Mouse (Mus musculus) heart, embryonic 13.5 days (tissue): ENCODE results near the gene Cd5l. TPM values are rescaled to one million over a fixed set of nuclear protein-coding genes. Genes with fewer than 3 reads are reported as not detected.
A peak's percentile ranks its signal among the peaks of the same experiment; 100 is the strongest.

Experiments
- ATAC-seq: fragments of 200-750 bp; cut with Nextera tagmentation; 2 replicates; pipeline ENCODE4 v1.8.0; 2017; ENCODE audit warnings: moderate TSS enrichment; ENCODE audit not compliant: insufficient number of reproducible peaks, low FRiP score, low TSS enrichment; ENCODE audit errors: extremely low read depth
- H3K27ac ChIP-seq: fragments of 300-500 bp; sonication (generic); replicated peaks from 2 replicates; pipeline ENCODE4 v1.5.1; 2015; ENCODE audit warnings: moderate library complexity, mild to moderate bottlenecking, inconsistent platforms
- H3K27me3 ChIP-seq: fragments of 300-500 bp; sonication (generic); replicated peaks from 2 replicates; pipeline ENCODE4 v1.6.1; 2015; ENCODE audit warnings: mild to moderate bottlenecking, inconsistent platforms
- H3K36me3 ChIP-seq: fragments of 300-500 bp; sonication (generic); 2 replicates; pipeline ENCODE4 v1.6.1; 2015; ENCODE audit warnings: mild to moderate bottlenecking, inconsistent platforms
- H3K4me1 ChIP-seq: fragments of 300-500 bp; sonication (generic); 2 replicates; pipeline ENCODE4 v1.6.1; 2015; ENCODE audit warnings: inconsistent platforms
- H3K4me2 ChIP-seq: fragments of 300-500 bp; sonication (generic); 2 replicates; pipeline ENCODE4 v1.6.1; 2015; ENCODE audit warnings: inconsistent platforms, mild to moderate bottlenecking, moderate library complexity
- H3K4me3 ChIP-seq: fragments of 300-500 bp; sonication (generic); 2 replicates; pipeline ENCODE4 v1.5.1; 2015; ENCODE audit warnings: moderate library complexity, mild to moderate bottlenecking, inconsistent platforms
- H3K9ac ChIP-seq: fragments of 300-500 bp; sonication (generic); 2 replicates; pipeline ENCODE4 v1.6.1; 2015; ENCODE audit warnings: inconsistent platforms, mild to moderate bottlenecking, moderate library complexity
- H3K9me3 ChIP-seq: fragments of 300-500 bp; sonication (generic); 2 replicates; pipeline ENCODE4 v1.6.1; 2016; ENCODE audit warnings: inconsistent platforms
- WGBS: fragments of 180-500 bp; shearing (Covaris S2); methylation state at CpG from one replicate; pipeline ENCODE4 v1.1.7; 2015; ENCODE audit warnings: mixed read lengths; 5-methylcytosine and 5-hydroxymethylcytosine counted together
- polyA plus RNA-seq: library from polyadenylated mRNA; unstranded; fragments of >200 nt; fragmentation: Nextera tagmentation; extraction: Ambion mirVana; gene quantifications from 2 replicates; pipeline ENCODE4 v1.2.1, GENCODE M21; 2015

The Cd5l gene
- polyA plus RNA-seq, 1 experiment from 2014 or later = not detected

DNA sequence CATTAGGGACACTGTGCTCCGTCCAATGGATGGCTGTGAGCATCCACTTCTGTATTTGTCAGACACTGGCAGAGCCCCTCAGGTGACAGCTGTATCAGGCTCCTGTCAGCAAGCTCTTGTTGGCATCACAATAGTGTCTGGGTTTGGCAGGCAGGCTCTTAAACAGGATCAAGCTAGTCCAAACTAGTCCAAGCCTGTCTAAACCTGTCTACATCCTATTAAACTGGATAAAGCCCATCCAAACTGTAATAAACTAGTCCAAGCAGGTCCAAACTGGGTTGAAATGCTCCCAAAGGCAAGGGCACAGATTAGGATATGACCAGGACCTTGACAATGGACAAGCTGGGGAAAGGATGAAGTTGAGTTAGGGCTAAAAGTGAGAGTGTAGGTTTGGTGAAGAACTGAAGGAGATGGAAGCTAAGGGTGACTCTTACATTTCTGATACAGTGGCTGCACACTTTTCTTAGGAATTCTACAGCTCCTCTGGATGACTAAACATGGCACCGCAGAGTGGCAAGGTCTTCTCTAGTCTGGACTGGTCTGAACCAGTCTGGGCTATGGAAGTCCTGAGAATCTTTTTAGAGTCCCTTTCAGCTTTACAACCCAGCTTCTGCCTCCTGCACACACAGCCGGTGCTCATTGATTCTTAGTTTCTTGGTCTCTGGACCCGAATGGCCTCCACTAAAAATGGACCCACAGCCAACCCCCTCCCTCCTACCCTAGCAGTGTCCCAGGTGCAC lies 51.7 kb downstream of the Cd5l start:
- no peaks in the 10 kb centered on the region for H3K27me3 ChIP-seq
- no peak overlapping the region for H3K4me2 ChIP-seq
- H3K9me3 ChIP-seq = no peaks in the 10 kb centered on the region
- no peak overlapping the region for H3K9ac ChIP-seq
- H3K36me3 ChIP-seq = no peaks in the 10 kb centered on the region
- no peak overlapping the region for H3K27ac ChIP-seq
- WGBS = 70% methylated on average over 4 of the region's 4 CpGs
- no peak overlapping the region for H3K4me3 ChIP-seq
- no peaks in the 10 kb centered on the region for H3K4me1 ChIP-seq
- no peak for ATAC-seq

- Histone ChIP-seq H3K4me1 (no peaks in the 10 kb centered on the region), H3K4me2 (no peak overlapping the region), H3K4me3 (no peak overlapping the region), H3K9ac (no peak overlapping the region), H3K27me3 (no peaks in the 10 kb centered on the region), H3K9me3 (no peaks in the 10 kb centered on the region), H3K27ac (no peak overlapping the region), H3K36me3 (no peaks in the 10 kb centered on the region)
- 74% methylated on average over 6 of the region's 6 CpGs for WGBS
- ATAC-seq = no peak
Observed at GRCm38 (mm10) chr3:87410605-87411004, 52.9 kb downstream of the Cd5l start.

- WGBS = 11% methylated on average over 12 of the region's 12 CpGs
- Histone ChIP-seq H3K9ac (no peak overlapping the region), H3K9me3 (no peaks in the 10 kb centered on the region), H3K27ac (no peak overlapping the region), H3K4me3 (no peak overlapping the region), H3K4me1 (no peaks in the 10 kb centered on the region), H3K27me3 (no peaks in the 10 kb centered on the region), H3K4me2 (peak overlapping the region; percentile 43), H3K36me3 (no peaks in the 10 kb centered on the region)
- no peak for ATAC-seq
Observed at GRCm38 (mm10) chr3:87411150-87411549, 53.5 kb downstream of the Cd5l start.

- Histone ChIP-seq H3K36me3 (no peaks in the 10 kb centered on the region), H3K9ac (no peak overlapping the region), H3K9me3 (no peaks in the 10 kb centered on the region), H3K4me1 (no peaks in the 10 kb centered on the region), H3K4me3 (no peak overlapping the region), H3K4me2 (no peak overlapping the region), H3K27ac (no peak overlapping the region), H3K27me3 (no peaks in the 10 kb centered on the region)
- ATAC-seq = no peak
- WGBS = 50% methylated on average over 1 of the region's 1 CpGs
Observed at GRCm38 (mm10) chr3:87420645-87421044, 63.0 kb downstream of the Cd5l start.

Other genes with a start within 250 kb of the Cd5l start
- gene Kirrel, start 183.1 kb upstream of the Cd5l start, polyA plus RNA-seq = 14.7 and 15.4 TPM in 2 replicates
- gene Fcrls, start 94.1 kb upstream of the Cd5l start, polyA plus RNA-seq = 7.3 and 9.0 TPM in 2 replicates
- gene Fcrl1, start 18.5 kb downstream of the Cd5l start, polyA plus RNA-seq = 0.13 and 0.23 TPM in 2 replicates
- not detected in 2 replicates for gene Fcrl5, start 77.9 kb downstream of the Cd5l start, polyA plus RNA-seq
- 8.7 and 10.0 TPM in 2 replicates for gene Etv3, start 167.5 kb downstream of the Cd5l start, polyA plus RNA-seq